Mouse (Mus musculus): ENCODE data around the gene Dtnbp1. TPM values are rescaled to one million over a fixed set of nuclear protein-coding genes. Genes with fewer than 3 reads are reported as not detected.

The Dtnbp1 gene
- not detected in 2 replicates for polyA plus RNA-seq (2012; ENCODE audit: insufficient read depth, insufficient read length, low replicate concordance, missing spikeins)

- Histone ChIP-seq H3K27ac (ENCODE audit: insufficient read depth, low read depth, low read length) (peak within 1 kb of the TSS; percentile 30; the same call in 1 of the 2 replicates), H3K4me3 (ENCODE audit: insufficient read depth, low read depth, low read length) (peak within 1 kb of the TSS; percentile 73), H3K4me1 (ENCODE audit: control insufficient read depth, insufficient read depth, low read length) (no peaks in the 10 kb centered on the region)
- TF ChIP-seq POLR2A (IDR thresholded peaks at IDR 0.05; ENCODE audit: insufficient read depth, low read depth, low read length) (peak; percentile 90), CTCF (IDR thresholded peaks at IDR 0.05; ENCODE audit: insufficient read depth, low read depth, low read length) (no peak; the same call in 1 of the 2 replicates)
- 2% methylated on average over 68 of the region's 68 CpGs for WGBS
These were observed at the start of gene Dtnbp1 for GRCm38 (mm10) chr13:45001911-45002615. Gene Dtnbp1 (minus strand): TSS chr13:45002147.

- TF ChIP-seq CTCF (IDR thresholded peaks at IDR 0.05; ENCODE audit: insufficient read depth, low read depth, low read length) = no peak
- no peak for TF ChIP-seq POLR2A (IDR thresholded peaks at IDR 0.05; ENCODE audit: insufficient read depth, low read depth, low read length)
- Histone ChIP-seq H3K4me3 (ENCODE audit: insufficient read depth, low read depth, low read length) (no peak overlapping the region), H3K27ac (ENCODE audit: insufficient read depth, low read depth, low read length) (no peak overlapping the region), H3K4me1 (ENCODE audit: control insufficient read depth, insufficient read depth, low read length) (0 out of 2 replicates have a peak, but pooled peaks cover 2% of the 10 kb centered on the region)
- WGBS = 33% methylated on average over 7 of the region's 7 CpGs
These were observed 47.5 kb upstream of the Dtnbp1 start for GRCm38 (mm10) chr13:45049261-45050020.

- H3K4me3 ChIP-seq (ENCODE audit: insufficient read depth, low read depth, low read length) = no peak overlapping the region
- WGBS = 97% methylated on average over 3 of the region's 3 CpGs
- no peaks in the 10 kb centered on the region for H3K4me1 ChIP-seq (ENCODE audit: control insufficient read depth, insufficient read depth, low read length)
- H3K27ac ChIP-seq (ENCODE audit: insufficient read depth, low read depth, low read length) = no peak overlapping the region
- TF ChIP-seq POLR2A (IDR thresholded peaks at IDR 0.05; ENCODE audit: insufficient read depth, low read depth, low read length) = no peak
- no peak for TF ChIP-seq CTCF (IDR thresholded peaks at IDR 0.05; ENCODE audit: insufficient read depth, low read depth, low read length)
These were observed 41.5 kb upstream of the Dtnbp1 start for GRCm38 (mm10) chr13:45043466-45043865.

GRCm38 (mm10) chr13:45040741-45041140 is 38.8 kb upstream of the Dtnbp1 start:
- Histone ChIP-seq H3K4me3 (ENCODE audit: insufficient read depth, low read depth, low read length) (no peak overlapping the region), H3K4me1 (ENCODE audit: control insufficient read depth, insufficient read depth, low read length) (no peaks in the 10 kb centered on the region), H3K27ac (ENCODE audit: insufficient read depth, low read depth, low read length) (no peak overlapping the region)
- TF ChIP-seq POLR2A (IDR thresholded peaks at IDR 0.05; ENCODE audit: insufficient read depth, low read depth, low read length) = no peak
- 65% methylated on average over 7 of the region's 7 CpGs for WGBS

- Histone ChIP-seq H3K27ac (ENCODE audit: insufficient read depth, low read depth, low read length) (no peak overlapping the region), H3K4me3 (ENCODE audit: insufficient read depth, low read depth, low read length) (no peak overlapping the region), H3K4me1 (ENCODE audit: control insufficient read depth, insufficient read depth, low read length) (no peaks in the 10 kb centered on the region)
- 80% methylated on average over 4 of the region's 4 CpGs for WGBS
- TF ChIP-seq CTCF (IDR thresholded peaks at IDR 0.05; ENCODE audit: insufficient read depth, low read depth, low read length) (no peak), POLR2A (IDR thresholded peaks at IDR 0.05; ENCODE audit: insufficient read depth, low read depth, low read length) (no peak)
These were observed 38.2 kb upstream of the Dtnbp1 start for GRCm38 (mm10) chr13:45040195-45040594.

GRCm38 (mm10) chr13:45036417-45036816 is 34.5 kb upstream of the Dtnbp1 start:
- WGBS = 91% methylated on average over 4 of the region's 4 CpGs
- Histone ChIP-seq H3K27ac (ENCODE audit: insufficient read depth, low read depth, low read length) (no peak overlapping the region), H3K4me3 (ENCODE audit: insufficient read depth, low read depth, low read length) (no peak overlapping the region), H3K4me1 (ENCODE audit: control insufficient read depth, insufficient read depth, low read length) (no peaks in the 10 kb centered on the region)
- TF ChIP-seq POLR2A (IDR thresholded peaks at IDR 0.05; ENCODE audit: insufficient read depth, low read depth, low read length) (no peak), CTCF (IDR thresholded peaks at IDR 0.05; ENCODE audit: insufficient read depth, low read depth, low read length) (no peak)

- H3K4me1 ChIP-seq (ENCODE audit: control insufficient read depth, insufficient read depth, low read length) = no peaks in the 10 kb centered on the region
- TF ChIP-seq CTCF (IDR thresholded peaks at IDR 0.05; ENCODE audit: insufficient read depth, low read depth, low read length) = no peak
- no peak for TF ChIP-seq POLR2A (IDR thresholded peaks at IDR 0.05; ENCODE audit: insufficient read depth, low read depth, low read length)
- H3K27ac ChIP-seq (ENCODE audit: insufficient read depth, low read depth, low read length) = no peak overlapping the region
- no peak overlapping the region for H3K4me3 ChIP-seq (ENCODE audit: insufficient read depth, low read depth, low read length)
- WGBS = 85% methylated on average over 7 of the region's 7 CpGs
These were observed 32.8 kb upstream of the Dtnbp1 start for GRCm38 (mm10) chr13:45034759-45035158.

DNA sequence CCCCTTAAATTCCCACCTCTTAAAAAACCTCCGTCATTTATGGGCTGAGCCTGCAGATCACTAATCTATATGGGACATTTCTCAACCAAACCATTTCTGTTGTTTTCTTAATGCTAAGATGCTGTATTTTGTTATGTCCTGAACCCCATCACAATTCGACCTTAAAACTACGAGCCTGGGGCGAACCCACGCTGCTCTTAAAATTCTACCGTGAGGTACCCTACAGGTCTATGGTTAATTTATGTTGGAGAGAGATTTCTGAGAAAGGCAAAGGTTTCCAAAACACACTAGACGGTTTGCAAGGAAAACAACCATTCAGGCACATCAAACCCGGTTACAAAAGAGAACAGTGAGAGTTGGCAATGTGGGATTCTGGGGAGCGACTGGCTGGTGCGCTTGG is 31.4 kb upstream of the Dtnbp1 start:
- Histone ChIP-seq H3K4me3 (ENCODE audit: insufficient read depth, low read depth, low read length) (no peak overlapping the region), H3K27ac (ENCODE audit: insufficient read depth, low read depth, low read length) (no peak overlapping the region), H3K4me1 (ENCODE audit: control insufficient read depth, insufficient read depth, low read length) (no peaks in the 10 kb centered on the region)
- TF ChIP-seq CTCF (IDR thresholded peaks at IDR 0.05; ENCODE audit: insufficient read depth, low read depth, low read length) (no peak), POLR2A (IDR thresholded peaks at IDR 0.05; ENCODE audit: insufficient read depth, low read depth, low read length) (no peak)
- 88% methylated on average over 10 of the region's 10 CpGs for WGBS

DNA sequence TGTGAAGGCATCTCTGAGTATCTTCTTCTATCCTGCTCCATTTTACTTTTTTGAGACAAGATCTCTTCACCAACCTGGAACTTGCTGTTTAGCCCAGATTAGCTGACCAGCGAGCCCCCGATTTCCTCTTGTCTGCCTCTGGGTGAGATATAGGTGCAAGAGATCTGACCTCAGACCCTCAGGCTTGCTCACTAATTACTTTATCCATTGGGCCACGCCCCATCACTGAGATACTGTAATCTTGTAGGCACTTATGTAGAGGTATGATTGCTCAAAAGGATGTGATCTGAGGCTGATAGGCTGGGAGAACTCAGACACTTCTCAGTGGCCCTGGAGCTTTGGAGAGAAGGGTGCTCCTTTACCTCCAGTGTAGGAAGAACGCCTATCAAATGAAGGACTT is 30.5 kb upstream of the Dtnbp1 start:
- H3K4me3 ChIP-seq (ENCODE audit: insufficient read depth, low read depth, low read length) = no peak overlapping the region
- TF ChIP-seq POLR2A (IDR thresholded peaks at IDR 0.05; ENCODE audit: insufficient read depth, low read depth, low read length) (no peak), CTCF (IDR thresholded peaks at IDR 0.05; ENCODE audit: insufficient read depth, low read depth, low read length) (no peak)
- 95% methylated on average over 4 of the region's 4 CpGs for WGBS

More for the DNA sequence above, 30.5 kb upstream of the Dtnbp1 start:
- Histone ChIP-seq H3K27ac (ENCODE audit: insufficient read depth, low read depth, low read length) (no peak overlapping the region), H3K4me1 (ENCODE audit: control insufficient read depth, insufficient read depth, low read length) (no peaks in the 10 kb centered on the region)

Data from olfactory bulb, adult 2 months (tissue).